Mouse (Mus musculus) hindlimb bud, embryonic 11.5 days (tissue): ENCODE data around the gene Afg3l1.
"Not testable (repeated sequence)": the region's sequence is repeated elsewhere in the genome, so short reads cannot be mapped to it uniquely, and the experiment has no call there.

ENCODE experiments used
- DNase-seq: peaks from one replicate; pipeline ENCODE4 v3.0.0-alpha.2; 2012; ENCODE audit warnings: low read depth, low spot score; ENCODE audit errors: extremely low spot score

Afg3l1 gene

DNA sequence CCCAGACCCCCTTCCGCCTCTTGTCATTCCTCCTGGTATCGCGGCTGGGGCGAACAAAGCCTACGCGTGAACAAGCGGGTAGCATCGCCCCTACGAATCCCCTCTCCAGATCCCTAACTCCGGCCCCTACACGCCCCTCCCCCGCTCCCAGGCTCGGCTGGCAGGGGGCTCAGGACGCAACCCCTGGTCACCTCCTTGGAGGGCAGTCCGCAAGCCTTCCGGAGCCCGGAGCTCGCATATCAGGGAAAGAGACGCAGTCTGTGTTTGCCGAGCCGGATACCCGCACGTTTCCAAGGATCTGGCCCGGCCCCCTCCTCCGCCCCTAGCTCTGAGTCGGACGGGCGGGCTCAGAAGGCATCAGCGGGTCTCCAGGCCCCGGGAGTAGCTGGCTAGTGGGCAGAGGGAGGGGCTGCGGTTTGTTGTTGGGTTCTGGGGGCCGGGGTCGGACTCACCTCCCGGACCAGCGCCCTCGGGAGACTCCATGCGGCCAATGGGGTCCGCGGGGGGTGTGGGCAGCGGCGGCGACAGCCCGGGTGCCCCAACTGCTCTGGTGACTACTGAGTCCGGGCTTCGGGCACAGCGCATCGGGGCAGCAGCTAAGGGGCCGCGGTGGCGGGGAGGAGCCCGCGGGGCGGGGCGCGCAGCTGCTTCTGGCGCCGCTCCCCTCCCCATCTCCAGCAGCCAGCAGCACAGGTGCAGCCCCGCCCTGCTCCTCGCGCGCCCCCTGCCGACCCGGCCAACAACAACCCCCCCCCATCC, 37.3 kb downstream of the Afg3l1 start, which contains the start of gene Dbndd1:
Gene Dbndd1, minus strand, starts transcription at position 683 of the 759 bp plus-strand sequence.
- no peak for DNase-seq

DNA sequence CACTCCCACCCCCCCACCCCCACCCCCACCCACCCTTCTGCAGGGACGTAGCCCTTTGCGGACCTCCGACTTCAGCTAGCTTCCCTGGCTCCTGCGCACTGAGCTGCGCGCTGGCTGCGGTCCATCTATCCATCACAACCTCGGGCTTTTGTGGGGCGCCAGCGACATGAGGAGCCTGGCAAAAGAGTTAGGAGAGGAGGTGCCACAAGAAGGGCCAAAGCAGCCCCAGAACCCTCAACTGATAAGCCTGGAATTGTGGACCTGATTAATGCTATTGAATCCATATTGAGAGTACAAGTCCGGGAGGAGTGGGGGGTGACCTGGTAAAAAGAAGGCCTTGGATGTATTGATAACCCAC, 37.8 kb downstream of the Afg3l1 start:
- DNase-seq: no peak

DNA sequence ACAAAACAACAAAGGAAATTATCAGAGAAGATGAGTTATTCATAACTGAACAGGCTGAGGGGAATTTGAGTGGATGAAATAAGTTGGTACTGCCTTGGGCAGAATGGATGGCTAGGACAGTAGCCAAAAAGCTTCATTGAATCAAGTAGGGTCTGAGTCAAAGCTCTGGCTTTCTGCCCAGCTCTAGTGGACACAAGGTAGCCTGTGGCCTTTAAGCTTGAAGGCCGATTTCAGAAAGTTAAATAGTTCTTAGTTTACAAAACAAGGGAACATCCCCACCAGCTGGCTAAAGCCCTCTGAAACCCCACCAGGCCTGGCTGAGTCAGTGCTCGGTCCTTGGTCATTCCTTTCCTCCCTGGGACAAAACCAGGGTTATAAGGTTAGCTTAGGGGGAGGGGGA, 38.9 kb downstream of the Afg3l1 start:
- no peak for DNase-seq

DNA sequence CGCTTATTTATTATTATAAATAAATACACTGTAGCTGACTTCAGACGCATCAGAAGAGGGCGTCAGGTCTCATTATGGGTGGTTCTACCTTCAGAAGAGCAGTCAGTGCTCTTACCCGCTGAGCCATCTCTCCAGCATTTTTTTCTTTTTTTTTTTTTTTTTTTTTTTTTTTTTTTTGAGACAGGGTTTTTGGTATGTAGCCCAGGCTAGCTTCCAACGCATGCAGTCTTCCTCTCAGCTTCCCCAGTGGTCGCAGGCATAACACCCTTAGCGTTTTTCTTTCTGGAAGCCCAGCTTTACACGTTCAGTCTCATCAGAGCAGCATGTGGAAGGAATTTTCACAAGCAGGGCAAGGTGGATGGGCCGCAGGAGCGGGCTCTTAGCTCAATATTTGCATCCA, 40.5 kb downstream of the Afg3l1 start:
- DNase-seq: no peak

DNA sequence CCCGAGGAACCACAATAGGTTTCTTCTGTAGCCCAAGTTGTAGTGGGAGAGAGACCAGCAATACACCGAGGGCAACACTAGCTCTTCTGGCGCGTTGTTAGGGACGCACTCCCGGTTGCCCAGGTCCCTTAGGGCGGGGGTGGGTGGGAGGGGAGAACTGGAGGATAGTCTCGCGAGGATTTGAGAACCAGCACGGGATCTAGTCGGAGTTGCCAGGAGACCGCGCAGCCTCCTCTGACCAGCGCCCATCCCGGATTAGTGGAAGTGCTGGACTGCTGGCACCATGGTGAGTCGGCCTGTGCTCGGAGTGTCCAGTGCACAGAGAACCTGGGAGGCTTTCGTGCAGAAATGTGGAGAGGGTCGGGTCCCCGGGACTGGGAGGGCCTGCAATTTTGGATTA, 41.0 kb downstream of the Afg3l1 start, which contains the start of gene Gas8:
Gene Gas8, plus strand, starts transcription at position 168 of the 400 bp plus-strand sequence.
- DNase-seq: peak; percentile 82

DNA sequence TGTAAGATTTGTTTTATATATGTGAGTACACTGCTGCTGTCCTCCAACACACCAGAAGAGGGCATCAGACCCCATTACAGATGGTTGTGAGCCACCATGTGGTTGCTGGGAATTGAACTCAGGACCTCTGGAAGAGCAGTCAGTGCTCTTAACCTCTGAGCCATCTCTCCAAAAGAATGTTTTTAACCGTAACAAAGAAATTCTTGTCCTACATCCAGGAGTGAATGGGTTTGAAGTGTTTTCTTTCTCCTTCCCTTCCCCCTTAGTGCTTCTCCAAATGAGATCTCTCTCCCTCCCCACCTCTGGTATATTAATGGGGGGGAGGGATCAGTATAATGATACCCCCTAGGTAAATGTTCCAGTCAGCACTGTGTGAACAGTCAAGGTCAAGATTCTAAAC, 42.3 kb downstream of the Afg3l1 start:
- not testable (repeated sequence) for DNase-seq

DNA sequence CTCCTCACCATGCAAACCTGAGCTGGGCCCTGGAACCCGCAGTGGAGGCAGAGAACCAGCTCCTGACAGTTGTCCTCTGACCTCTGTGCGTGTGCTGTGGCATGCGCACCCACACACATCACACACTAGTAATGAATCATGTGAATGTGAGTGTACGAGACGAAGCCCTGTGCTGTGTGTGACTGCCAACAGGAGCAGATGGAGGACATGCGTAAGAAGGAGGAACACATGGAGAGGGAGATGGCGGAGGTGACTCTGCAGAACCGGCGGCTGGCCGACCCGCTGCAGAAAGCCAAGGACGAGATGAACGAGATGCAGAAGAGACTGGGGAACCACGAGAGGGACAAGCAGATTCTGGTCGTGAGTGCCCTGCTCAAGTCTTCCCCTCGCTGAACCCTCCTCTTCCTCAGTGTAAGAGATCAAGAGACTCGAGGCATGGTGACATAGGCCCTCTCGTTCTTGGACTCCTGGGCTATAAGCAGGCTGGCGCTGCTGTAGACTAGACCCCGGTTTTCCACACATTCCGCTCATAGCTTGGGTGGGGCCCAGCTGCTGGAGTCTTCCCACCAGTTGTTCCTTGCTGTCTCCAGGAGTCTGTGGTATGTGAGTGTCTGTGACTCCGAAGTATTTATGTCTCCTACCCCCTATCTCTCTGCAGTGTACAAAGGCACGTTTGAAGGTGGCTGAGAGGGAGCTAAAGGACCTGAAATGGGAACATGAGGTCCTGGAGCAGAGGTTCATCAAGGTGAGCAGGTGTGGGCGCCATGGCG, 50.2 kb downstream of the Afg3l1 start:
- DNase-seq: no peak

DNA sequence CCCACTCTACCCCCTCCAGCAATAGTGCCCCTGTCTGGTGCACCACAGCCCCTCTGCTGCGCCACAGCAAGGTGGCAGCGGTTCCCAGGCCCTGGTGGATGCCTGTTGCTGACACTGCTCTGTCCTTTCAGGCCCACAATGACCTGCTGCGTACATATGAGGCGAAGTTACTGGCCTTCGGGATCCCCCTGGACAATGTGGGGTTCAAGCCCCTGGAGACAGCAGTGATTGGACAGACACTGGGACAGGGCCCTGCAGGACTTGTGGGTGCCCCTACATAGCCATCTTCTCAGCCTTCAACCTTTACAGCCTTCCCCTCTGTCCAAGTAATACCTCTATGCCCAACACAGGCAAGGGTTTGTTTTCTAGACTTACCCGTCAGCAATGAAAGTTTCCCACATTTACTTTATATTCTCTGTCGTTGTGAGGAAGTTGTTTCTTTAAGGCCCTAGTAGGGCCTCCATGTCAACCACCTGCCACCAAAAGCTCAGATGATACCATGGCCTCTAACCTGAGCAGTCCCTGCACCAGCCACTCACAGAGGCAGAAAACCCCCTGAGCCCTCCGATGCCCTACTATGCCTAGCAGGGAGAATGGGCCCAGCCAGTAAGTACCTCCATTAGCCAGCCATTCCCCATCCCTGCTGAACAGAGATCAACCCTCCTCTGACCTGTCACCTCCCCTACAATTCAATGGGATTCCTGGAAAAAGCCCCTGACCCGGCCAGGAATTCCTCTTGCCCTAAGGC, 58.7 kb downstream of the Afg3l1 start:
- DNase-seq: no peak

DNA sequence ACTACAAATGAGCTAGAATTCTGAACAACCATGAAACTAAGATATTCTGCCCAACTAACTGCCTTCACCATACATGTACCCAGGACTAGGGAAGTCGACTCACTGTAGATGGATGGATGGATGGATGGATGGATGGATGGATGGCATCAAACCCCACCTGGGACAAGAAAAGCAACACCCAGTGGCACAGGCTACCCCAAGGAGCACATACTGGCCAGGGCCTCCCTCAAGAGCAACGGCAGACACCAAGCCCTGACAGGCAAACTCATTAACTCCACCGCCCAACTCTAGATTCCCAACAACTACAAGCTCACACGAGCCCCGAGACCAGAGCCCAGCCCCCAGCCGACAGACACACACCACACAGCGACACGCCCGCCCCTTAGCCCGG, 59.3 kb downstream of the Afg3l1 start:
- no peak for DNase-seq

DNA sequence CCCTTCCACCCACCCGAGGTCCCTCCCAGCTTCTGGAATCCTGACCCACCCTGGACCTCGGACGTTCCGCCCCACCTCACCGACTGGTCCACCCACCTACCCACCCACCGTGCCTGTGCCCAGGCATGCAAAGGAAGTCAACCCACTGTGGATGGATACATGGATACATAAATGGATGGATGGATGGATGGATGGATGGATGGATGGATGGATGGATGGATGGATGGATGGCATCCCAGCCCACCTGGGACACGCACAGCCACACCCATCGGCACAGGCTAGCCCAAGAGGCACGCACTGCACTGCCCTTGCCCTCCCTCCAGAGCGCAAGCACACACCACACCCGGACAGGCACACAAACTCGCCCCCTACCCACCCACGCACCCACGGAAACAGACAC, 59.9 kb downstream of the Afg3l1 start:
- DNase-seq: not testable (repeated sequence)
